Comparison of ENCODE assay signal across 8 mouse cellular contexts in genomic region chr8:75093399-75094156, GRCm38 (mm10). TPM values are rescaled to one million over a fixed set of nuclear protein-coding genes. Genes with fewer than 3 reads are reported as not detected.
DNase-seq lines count a peak whose midpoint lies in the region; ATAC-seq lines count a peak whose summit lies in the region.

TSS of gene Hmox1 (plus strand) at chr8:75093621.

- peak within 1 kb of the TSS; percentile 83 for H3K27ac ChIP-seq in forebrain, embryonic 10.5 days
- peak within 1 kb of the TSS; percentile 24 to 38; a peak in 3 of 4 replicates for H3K27ac ChIP-seq in heart, embryonic 14.5 days (replicated peaks in 1 of 2; ENCODE audit: control insufficient read depth in 1 of 2, insufficient read depth in 1 of 2, low read depth in 2 of 2, low read length in 2 of 2)
- peak within 1 kb of the TSS; percentile 20; the same call in 1 of the 2 replicates for H3K27ac ChIP-seq in liver, embryonic 12.5 days

- no peaks in the 10 kb centered on the region for H3K9me3 ChIP-seq in forebrain, embryonic 10.5 days
- no peaks in the 10 kb centered on the region for H3K9me3 ChIP-seq in heart, embryonic 14.5 days (ENCODE audit: control insufficient read depth, low read length)
- no peaks in the 10 kb centered on the region for H3K9me3 ChIP-seq in liver, embryonic 12.5 days (replicated peaks)

- peak within 1 kb of the TSS; percentile 63 for H3K4me3 ChIP-seq in forebrain, embryonic 10.5 days
- peak within 1 kb of the TSS; percentile 67 to 86 for H3K4me3 ChIP-seq in heart, embryonic 14.5 days (ENCODE audit: control insufficient read depth in 1 of 2, insufficient read depth in 1 of 2, low read depth in 1 of 2, low read length in 2 of 2)
- H3K4me3 ChIP-seq in liver, embryonic 12.5 days = peak within 1 kb of the TSS; percentile 65

- H3K27me3 ChIP-seq in forebrain, embryonic 10.5 days (ENCODE audit: poor library complexity, severe bottlenecking) = 0 out of 2 replicates have a peak, but pooled peaks cover 11% of the 10 kb centered on the region
- H3K27me3 ChIP-seq in heart, embryonic 14.5 days (ENCODE audit: control insufficient read depth, insufficient read depth, low read length) = no peaks in the 10 kb centered on the region
- peaks cover 75% of the 10 kb centered on the region for H3K27me3 ChIP-seq in liver, embryonic 12.5 days (replicated peaks)
- H3K27me3 ChIP-seq in splenic B cell, adult 2 months (ENCODE audit: control insufficient read depth, insufficient read depth, low read length, poor library complexity, severe bottlenecking) = no peaks in the 10 kb centered on the region; the same call in none of the 2 replicates

- ATAC-seq in heart, embryonic 14.5 days (ENCODE audit: insufficient number of reproducible peaks, insufficient read depth, low FRiP score, low read depth) = peak; percentile 85
- peak; percentile 76 for ATAC-seq in liver, embryonic 12.5 days

- peak within 1 kb of the TSS; percentile 83 for H3K4me2 ChIP-seq in heart, embryonic 14.5 days (ENCODE audit: low read length)
- H3K4me2 ChIP-seq in liver, embryonic 12.5 days = peak within 1 kb of the TSS; percentile 82

- DNase-seq in CD8-positive naive resting alpha-beta T cell, adult 2 months (ENCODE audit: low read depth in 2 of 2, low spot score in 2 of 2) = peak; percentile 46 to 54
- peak; percentile 60 for DNase-seq in c-Kit-positive CD71-positive TER-119-negative erythroid progenitor cells, embryonic 14.5 days (ENCODE audit: low read depth)
- peak; percentile 89 for DNase-seq in forebrain, embryonic 10.5 days (ENCODE audit: extremely low spot score, low spot score)
- peak; percentile 96 for DNase-seq in kidney, postnatal 14 days
- peak; percentile 75 for DNase-seq in naive thymus-derived CD4-positive, alpha-beta T cell, adult 2 months (ENCODE audit: low read depth)
- DNase-seq in splenic B cell, adult 2 months (ENCODE audit: low read depth, low spot score) = peak; percentile 69

- peaks cover 27% of the 10 kb centered on the region for H3K4me1 ChIP-seq in forebrain, embryonic 10.5 days
- peaks cover 9 to 19% of the 10 kb centered on the region in 2 experiments for H3K4me1 ChIP-seq in heart, embryonic 14.5 days (ENCODE audit: control insufficient read depth in 2 of 2, insufficient read depth in 2 of 2, low read length in 2 of 2)
- peaks cover 26% of the 10 kb centered on the region for H3K4me1 ChIP-seq in liver, embryonic 12.5 days

- under 1% methylated on average over 36 of the region's 36 CpGs for WGBS in forebrain, embryonic 10.5 days
- under 1% methylated on average over 36 of the region's 36 CpGs for WGBS in heart, embryonic 14.5 days
- WGBS in liver, embryonic 12.5 days (ENCODE audit: insufficient replicate concordance) = 1% methylated on average over 36 of the region's 36 CpGs

- H3K9ac ChIP-seq in heart, embryonic 14.5 days (ENCODE audit: low read length) = peak within 1 kb of the TSS; percentile 77
- peak within 1 kb of the TSS; percentile 62 for H3K9ac ChIP-seq in liver, embryonic 12.5 days

- peaks cover 23% of the 10 kb centered on the region for H3K36me3 ChIP-seq in forebrain, embryonic 10.5 days (replicated peaks)
- peaks cover 25% of the 10 kb centered on the region for H3K36me3 ChIP-seq in heart, embryonic 14.5 days (ENCODE audit: control insufficient read depth, insufficient read depth, low read length)
- peaks cover 10% of the 10 kb centered on the region; the same call in 1 of the 2 replicates for H3K36me3 ChIP-seq in liver, embryonic 12.5 days
- no peaks in the 10 kb centered on the region for H3K36me3 ChIP-seq in splenic B cell, adult 2 months (ENCODE audit: control insufficient read depth, insufficient read depth, low read length, poor library complexity, severe bottlenecking)

RNA-seq across cellular contexts. Expression of gene Hmox1, which starts in this region (rescaled TPM):
- polyA plus RNA-seq in forebrain, embryonic 10.5 days (2016; fragmentation: Nextera tagmentation; extraction: Ambion mirVana) = 19.7 and 23.2 TPM in 2 replicates
- 14.6 and 19.0 TPM in 2 replicates for polyA plus RNA-seq in heart, embryonic 14.5 days (2014; fragmentation: Nextera tagmentation; extraction: Ambion mirVana)
- 86.0 and 93.2 TPM in 2 replicates for polyA plus RNA-seq in liver, embryonic 12.5 days (2016; fragmentation: Nextera tagmentation; extraction: Ambion mirVana)

Comparison
In these comparisons a context has a peak if more than half of its experiments do, and no peak if none do; other contexts are left out.
1. Peak in every context shown above with its lines: DNase-seq, ATAC-seq, H3K4me3 ChIP-seq and H3K27ac ChIP-seq.
2. H3K27ac ChIP-seq: peak in every context shown above with its lines; median percentile 83 in forebrain, embryonic 10.5 days; 31 in heart, embryonic 14.5 days; 20 in liver, embryonic 12.5 days.